Comparison of ENCODE assay signal across 26 mouse cellular contexts in the genomic region with DNA sequence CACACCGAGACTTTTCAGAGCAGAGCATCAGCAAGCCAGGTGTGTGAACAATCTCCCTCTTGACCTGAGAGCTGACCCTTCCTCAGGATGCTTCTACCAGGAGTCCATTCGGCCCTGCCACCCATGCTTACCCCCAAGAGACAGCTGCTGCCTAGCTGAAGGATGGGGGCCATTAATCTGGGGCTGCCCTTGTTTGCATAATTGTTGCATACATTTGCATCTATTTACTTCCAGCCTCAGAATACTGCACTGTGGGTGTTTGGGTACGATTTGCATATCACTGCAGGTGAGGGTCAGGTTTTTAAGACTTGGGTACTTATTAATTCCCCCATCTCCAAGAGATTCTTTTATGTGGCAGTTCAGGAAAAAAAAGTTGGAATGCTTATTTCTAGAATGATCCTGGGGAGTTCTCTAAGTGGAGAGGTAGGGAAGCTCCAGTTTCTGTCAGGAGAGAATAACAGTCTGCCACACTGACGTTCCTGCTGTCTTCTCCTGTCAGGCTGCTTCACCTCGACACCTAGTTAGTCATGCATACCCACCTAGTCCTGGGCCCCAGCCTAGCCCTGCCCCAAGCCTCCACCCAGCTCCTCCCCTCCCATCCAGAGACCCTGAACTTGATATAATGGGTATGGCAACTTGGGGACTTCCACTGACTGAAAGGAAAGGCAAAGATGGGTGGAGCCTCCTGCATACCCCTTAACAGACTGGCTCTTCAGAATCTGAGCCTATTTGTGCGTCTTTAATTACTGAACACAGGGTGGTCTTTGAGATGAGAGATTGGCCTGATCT. TPM values are rescaled to one million over a fixed set of nuclear protein-coding genes. Genes with fewer than 3 reads are reported as not detected.
DNase-seq lines count a peak whose midpoint lies in the region; ATAC-seq and TF ChIP-seq lines count a peak whose summit lies in the region.
"Had no signal": no experiment of that assay in that cellular context is flagged by ENCODE, and none has a peak within 500 bp of the region (broad histone marks: within the 10 kb centered on the region; RNA-seq: fewer than 3 reads in every experiment).

No protein-coding gene starts in this region.

- no peak for DNase-seq in hindbrain, embryonic 10.5 days (ENCODE audit: low spot score)
- DNase-seq in CH12.LX (ENCODE audit: extremely low read depth): peak; percentile 70
- DNase-seq in forebrain, embryonic 14.5 days (ENCODE audit: low spot score): peak; percentile 76
- DNase-seq in embryonic facial prominence, embryonic 10.5 days (ENCODE audit: low spot score): no peak
- no peak for DNase-seq in spleen, postnatal 14 days (ENCODE audit: low spot score in 2 of 2)
- DNase-seq: adrenal gland, adult 2 months; B cell, adult 2 months; cerebellum, adult 9-10 months; gastrocnemius, postnatal 14 days; heart, postnatal 4 days; lung, postnatal 4 days had no signal

- no peak for TF ChIP-seq CTCF in CH12.LX (conservative IDR thresholded peaks at IDR 0.05 in 1 of 2, IDR thresholded peaks at IDR 0.05 in 1 of 2; ENCODE audit: low read depth in 2 of 2, low read length in 2 of 2)

- 12% methylated on average over 6 of the region's 6 CpGs for WGBS in hindbrain, embryonic 13.5 days
- WGBS in hindbrain, embryonic 10.5 days: 34% methylated on average over 6 of the region's 6 CpGs
- WGBS in forebrain, embryonic 14.5 days: 7% methylated on average over 6 of the region's 6 CpGs
- 23% methylated on average over 6 of the region's 6 CpGs for WGBS in midbrain, embryonic 16.5 days
- WGBS in embryonic facial prominence, embryonic 10.5 days: 34% methylated on average over 6 of the region's 6 CpGs

- 0 out of 2 replicates have a peak, but pooled peaks have one; percentile 32 for ATAC-seq in hindbrain, embryonic 13.5 days (ENCODE audit: low FRiP score)
- peak; percentile 90 for ATAC-seq in forebrain, embryonic 14.5 days
- ATAC-seq in midbrain, embryonic 16.5 days: no peak
- no peak for ATAC-seq in frontal cortex, adult (ENCODE audit: low TSS enrichment)
- ATAC-seq: intestine, postnatal 0 days had no signal

- TF ChIP-seq EP300 in CH12.LX (IDR thresholded peaks at IDR 0.05; ENCODE audit: low read length): 0 out of 2 replicates have a peak, but pooled peaks have one; percentile 15

- no peak overlapping the region for H3K4me3 ChIP-seq in hindbrain, embryonic 13.5 days
- no peak overlapping the region for H3K4me3 ChIP-seq in hindbrain, embryonic 10.5 days
- no peak overlapping the region for H3K4me3 ChIP-seq in CH12.LX (replicated peaks in 1 of 3; ENCODE audit: low read depth in 2 of 3, low read length in 2 of 3, poor library complexity in 1 of 3)
- H3K4me3 ChIP-seq in forebrain, embryonic 14.5 days (ENCODE audit: low read depth, low read length): no peak overlapping the region
- H3K4me3 ChIP-seq in midbrain, embryonic 16.5 days (ENCODE audit: low read depth, low read length): no peak overlapping the region
- no peak overlapping the region for H3K4me3 ChIP-seq in embryonic facial prominence, embryonic 10.5 days
- H3K4me3 ChIP-seq: embryonic facial prominence, embryonic 12.5 days; erythroblast, embryonic 14.5 days; heart, embryonic 15.5 days; lung, embryonic 15.5 days had no signal

- peak overlapping the region; percentile 72 for H3K27ac ChIP-seq in hindbrain, embryonic 13.5 days
- H3K27ac ChIP-seq in hindbrain, embryonic 10.5 days: no peak overlapping the region
- H3K27ac ChIP-seq in CH12.LX (ENCODE audit: insufficient read depth, low read depth): peak overlapping the region; percentile 38; the same call in 1 of the 2 replicates
- peak overlapping the region; percentile 66 for H3K27ac ChIP-seq in forebrain, embryonic 14.5 days (ENCODE audit: low read depth, low read length)
- H3K27ac ChIP-seq in midbrain, embryonic 16.5 days (ENCODE audit: low read length): peak overlapping the region; percentile 38; the same call in 1 of the 2 replicates
- H3K27ac ChIP-seq in embryonic facial prominence, embryonic 10.5 days (replicated peaks): no peak overlapping the region
- H3K27ac ChIP-seq: embryonic facial prominence, embryonic 12.5 days; heart, embryonic 15.5 days; liver, embryonic 14.5 days; lung, embryonic 15.5 days had no signal

- dilution Hi-C loops in CH12.LX (cut with MboI; ENCODE audit: extremely low pct_ligation_motif_present, extremely low pct_unique_long_range_greater_than_20kb, low sequenced_read_pairs): no loop called here

- H3K4me2 ChIP-seq in hindbrain, embryonic 13.5 days: no peak overlapping the region
- 0 out of 2 replicates have a peak overlapping the region, but pooled peaks have one; percentile 48 for H3K4me2 ChIP-seq in CH12.LX (ENCODE audit: insufficient read depth, low read depth, poor library complexity, severe bottlenecking)
- H3K4me2 ChIP-seq in forebrain, embryonic 14.5 days (ENCODE audit: low read length): 0 out of 2 replicates have a peak overlapping the region, but pooled peaks have one; percentile 0
- H3K4me2 ChIP-seq in midbrain, embryonic 16.5 days (ENCODE audit: low read length): no peak overlapping the region
- H3K4me2 ChIP-seq: embryonic facial prominence, embryonic 12.5 days; heart, embryonic 15.5 days; lung, embryonic 15.5 days had no signal

- in situ Hi-C loops in CH12.LX (cut with MboI; ENCODE audit: low pct_ligation_motif_present, low pct_unique_long_range_greater_than_20kb, low sequenced_read_pairs): no loop called here

- H3K79me2 ChIP-seq in CH12.LX (replicated peaks; ENCODE audit: control insufficient read depth, extremely low read depth, insufficient read depth, poor library complexity, severe bottlenecking): no peaks in the 10 kb centered on the region; the same call in 1 of the 2 replicates

- no peaks in the 10 kb centered on the region for H3K9me3 ChIP-seq in hindbrain, embryonic 13.5 days
- H3K9me3 ChIP-seq in hindbrain, embryonic 10.5 days: no peaks in the 10 kb centered on the region
- H3K9me3 ChIP-seq in CH12.LX (replicated peaks; ENCODE audit: low read length): peaks cover 7% of the 10 kb centered on the region
- H3K9me3 ChIP-seq in forebrain, embryonic 14.5 days (replicated peaks; ENCODE audit: control insufficient read depth, low read length): no peaks in the 10 kb centered on the region
- H3K9me3 ChIP-seq in midbrain, embryonic 16.5 days (replicated peaks; ENCODE audit: control insufficient read depth, low read length, poor library complexity, severe bottlenecking): no peaks in the 10 kb centered on the region
- H3K9me3 ChIP-seq in embryonic facial prominence, embryonic 10.5 days: no peaks in the 10 kb centered on the region
- H3K9me3 ChIP-seq: embryonic facial prominence, embryonic 12.5 days; heart, embryonic 15.5 days; lung, embryonic 15.5 days had no signal

- no peaks in the 10 kb centered on the region for H3K36me3 ChIP-seq in hindbrain, embryonic 13.5 days
- H3K36me3 ChIP-seq in hindbrain, embryonic 10.5 days: no peaks in the 10 kb centered on the region
- peaks cover 21 to 91% of the 10 kb centered on the region in 2 experiments for H3K36me3 ChIP-seq in CH12.LX (replicated peaks in 1 of 2; ENCODE audit: control insufficient read depth in 1 of 2, insufficient read depth in 1 of 2, low read length in 1 of 2)
- H3K36me3 ChIP-seq in forebrain, embryonic 14.5 days (ENCODE audit: control insufficient read depth, insufficient read depth, low read length): no peaks in the 10 kb centered on the region
- H3K36me3 ChIP-seq in midbrain, embryonic 16.5 days (ENCODE audit: control insufficient read depth, insufficient read depth, low read length): no peaks in the 10 kb centered on the region
- no peaks in the 10 kb centered on the region for H3K36me3 ChIP-seq in embryonic facial prominence, embryonic 10.5 days (replicated peaks)
- H3K36me3 ChIP-seq: embryonic facial prominence, embryonic 12.5 days; heart, embryonic 15.5 days; lung, embryonic 15.5 days had no signal

- no peak for TF ChIP-seq RAD21 in CH12.LX (IDR thresholded peaks at IDR 0.05; ENCODE audit: low read depth, low read length)

- peaks cover 24% of the 10 kb centered on the region for H3K4me1 ChIP-seq in hindbrain, embryonic 13.5 days (replicated peaks)
- peaks cover 11% of the 10 kb centered on the region for H3K4me1 ChIP-seq in hindbrain, embryonic 10.5 days (replicated peaks)
- peaks cover 25 to 76% of the 10 kb centered on the region in 2 experiments for H3K4me1 ChIP-seq in CH12.LX (ENCODE audit: control insufficient read depth in 1 of 2, insufficient read depth in 2 of 2)
- peaks cover 18% of the 10 kb centered on the region for H3K4me1 ChIP-seq in forebrain, embryonic 14.5 days (ENCODE audit: control insufficient read depth, insufficient read depth, low read length)
- peaks cover 7% of the 10 kb centered on the region for H3K4me1 ChIP-seq in midbrain, embryonic 16.5 days (ENCODE audit: control insufficient read depth, insufficient read depth, low read length)
- peaks cover 9% of the 10 kb centered on the region; the same call in 1 of the 2 replicates for H3K4me1 ChIP-seq in embryonic facial prominence, embryonic 10.5 days
- H3K4me1 ChIP-seq: heart, embryonic 15.5 days; lung, embryonic 15.5 days had no signal

- H3K9ac ChIP-seq in hindbrain, embryonic 13.5 days: no peak overlapping the region
- no peak overlapping the region for H3K9ac ChIP-seq in CH12.LX (ENCODE audit: insufficient read depth, low read depth)
- no peak overlapping the region for H3K9ac ChIP-seq in forebrain, embryonic 14.5 days (ENCODE audit: low read length)
- H3K9ac ChIP-seq in midbrain, embryonic 16.5 days (ENCODE audit: low read depth, low read length): no peak overlapping the region
- H3K9ac ChIP-seq: embryonic facial prominence, embryonic 12.5 days; heart, embryonic 15.5 days; liver, embryonic 14.5 days; lung, embryonic 15.5 days had no signal

- H3K27me3 ChIP-seq in hindbrain, embryonic 13.5 days: no peaks in the 10 kb centered on the region
- no peaks in the 10 kb centered on the region for H3K27me3 ChIP-seq in hindbrain, embryonic 10.5 days (ENCODE audit: insufficient read depth, poor library complexity, severe bottlenecking)
- no peaks in the 10 kb centered on the region for H3K27me3 ChIP-seq in CH12.LX (replicated peaks)
- H3K27me3 ChIP-seq in forebrain, embryonic 14.5 days (replicated peaks; ENCODE audit: control insufficient read depth, insufficient read depth, low read length): no peaks in the 10 kb centered on the region
- no peaks in the 10 kb centered on the region for H3K27me3 ChIP-seq in midbrain, embryonic 16.5 days (ENCODE audit: control insufficient read depth, insufficient read depth, low read depth, low read length)
- H3K27me3 ChIP-seq in embryonic facial prominence, embryonic 10.5 days (replicated peaks; ENCODE audit: low read depth, poor library complexity, severe bottlenecking): no peaks in the 10 kb centered on the region
- H3K27me3 ChIP-seq: embryonic facial prominence, embryonic 12.5 days; heart, embryonic 15.5 days; lung, embryonic 15.5 days had no signal

- no peak for TF ChIP-seq POLR2A in CH12.LX (IDR thresholded peaks at IDR 0.05; ENCODE audit: low read depth, low read length)

RNA-seq across cellular contexts. Expression of a gene that starts 14.8 kb away (rescaled TPM):
- polyA plus RNA-seq in hindbrain, embryonic 13.5 days (2015; fragmentation: Nextera tagmentation; extraction: Ambion mirVana): not detected in 2 replicates
- not detected in 2 replicates for polyA plus RNA-seq in hindbrain, embryonic 10.5 days (2016; fragmentation: Nextera tagmentation; extraction: Ambion mirVana)
- total RNA-seq in CH12.LX (2012; rRNA removed): not detected in 2 replicates
- total RNA-seq in CH12.LX (2014; rRNA removed): not detected in 2 replicates
- 4.5 and 4.6 TPM in 2 replicates for polyA plus RNA-seq in CH12.LX (2012; ENCODE audit: insufficient read length, low read depth)
- polyA plus RNA-seq in forebrain, embryonic 14.5 days (2014; fragmentation: Nextera tagmentation; extraction: Ambion mirVana): not detected in 2 replicates
- polyA plus RNA-seq in midbrain, embryonic 16.5 days (2015; fragmentation: Nextera tagmentation; extraction: Ambion mirVana): not detected in 2 replicates
- not detected in 2 replicates for polyA plus RNA-seq in embryonic facial prominence, embryonic 10.5 days (2016; fragmentation: Nextera tagmentation; extraction: Ambion mirVana)
- total RNA-seq: adrenal gland, adult 2 months; gastrocnemius, postnatal 14 days; heart, adult 8-10 months; heart, postnatal 4 days; layer of hippocampus, postnatal 14 days; left cerebral cortex, postnatal 14 days had no signal
- polyA plus RNA-seq: adrenal gland, adult 2 months; cortical plate, adult 2 months; embryonic facial prominence, embryonic 12.5 days; erythroblast, embryonic 14.5 days; heart, embryonic 15.5 days; intestine, postnatal 0 days; kidney, embryonic 16.5 days; limb, embryonic 14.5 days; liver, embryonic 14.5 days; lung, embryonic 15.5 days had no signal

RNA-seq across cellular contexts. Expression of a gene that starts 42.5 kb away (rescaled TPM):
- 8.0 and 8.1 TPM in 2 replicates for polyA plus RNA-seq in hindbrain, embryonic 13.5 days (2015; fragmentation: Nextera tagmentation; extraction: Ambion mirVana)
- 9.9 and 14.5 TPM in 2 replicates for polyA plus RNA-seq in hindbrain, embryonic 10.5 days (2016; fragmentation: Nextera tagmentation; extraction: Ambion mirVana)
- total RNA-seq in CH12.LX (2012; rRNA removed) (not detected in 2 replicates), CH12.LX (2014; rRNA removed) (not detected in 2 replicates)
- not detected in 2 replicates for polyA plus RNA-seq in CH12.LX (2012; ENCODE audit: insufficient read length, low read depth)
- polyA plus RNA-seq in forebrain, embryonic 14.5 days (2014; fragmentation: Nextera tagmentation; extraction: Ambion mirVana): 9.2 and 11.1 TPM in 2 replicates
- polyA plus RNA-seq in midbrain, embryonic 16.5 days (2015; fragmentation: Nextera tagmentation; extraction: Ambion mirVana): 4.8 and 5.1 TPM in 2 replicates
- polyA plus RNA-seq in embryonic facial prominence, embryonic 10.5 days (2016; fragmentation: Nextera tagmentation; extraction: Ambion mirVana): 7.0 and 11.9 TPM in 2 replicates

Comparison
In these comparisons a context has a peak if more than half of its experiments do, and no peak if none do; other contexts are left out.
1. H3K27ac ChIP-seq: peak in hindbrain, embryonic 13.5 days (single experiment), CH12.LX (single experiment), forebrain, embryonic 14.5 days (single experiment) and midbrain, embryonic 16.5 days (single experiment); none in hindbrain, embryonic 10.5 days (single experiment) and embryonic facial prominence, embryonic 10.5 days (single experiment).
2. ATAC-seq: peak in hindbrain, embryonic 13.5 days (single experiment) and forebrain, embryonic 14.5 days (single experiment); none in midbrain, embryonic 16.5 days (single experiment) and frontal cortex, adult (single experiment).
3. H3K4me2 ChIP-seq: peak in CH12.LX (single experiment) and forebrain, embryonic 14.5 days (single experiment); none in hindbrain, embryonic 13.5 days (single experiment) and midbrain, embryonic 16.5 days (single experiment).
4. DNase-seq: peak in CH12.LX (single experiment) and forebrain, embryonic 14.5 days (single experiment); none in hindbrain, embryonic 10.5 days (single experiment), embryonic facial prominence, embryonic 10.5 days (single experiment) and spleen, postnatal 14 days (0 of 2).